Mouse (Mus musculus): ENCODE data around the gene Tmem131l. TPM values are rescaled to one million over a fixed set of nuclear protein-coding genes. Genes with fewer than 3 reads are reported as not detected.

Gene Tmem131l
- total RNA-seq (2015; ENCODE audit: low replicate concordance) (753 and 807 TPM in 2 replicates), total RNA-seq (2017; ENCODE audit: low replicate concordance) (938 and 1,004 TPM in 2 replicates)

- ATAC-seq (replicated peaks; ENCODE audit: low FRiP score, poor library complexity, severe bottlenecking): peak; percentile 58
These were observed at the start of gene Tmem131l for GRCm38 (mm10) chr3:84039646-84040475. Tmem131l (minus strand) TSS chr3:84040175.

- ATAC-seq (replicated peaks; ENCODE audit: low FRiP score, poor library complexity, severe bottlenecking): no peak
These were observed 46.9 kb upstream of the Tmem131l start for GRCm38 (mm10) chr3:84086921-84087320.

GRCm38 (mm10) chr3:84086337-84086736 is 46.4 kb upstream of the Tmem131l start:
- no peak for ATAC-seq (replicated peaks; ENCODE audit: low FRiP score, poor library complexity, severe bottlenecking)

- ATAC-seq (replicated peaks; ENCODE audit: low FRiP score, poor library complexity, severe bottlenecking): no peak
These were observed 45.5 kb upstream of the Tmem131l start for GRCm38 (mm10) chr3:84085429-84085828.

GRCm38 (mm10) chr3:84081208-84081722 is 41.3 kb upstream of the Tmem131l start:
- no peak for ATAC-seq (replicated peaks; ENCODE audit: low FRiP score, poor library complexity, severe bottlenecking)

- ATAC-seq (replicated peaks; ENCODE audit: low FRiP score, poor library complexity, severe bottlenecking): no peak
These were observed 40.1 kb upstream of the Tmem131l start for GRCm38 (mm10) chr3:84080074-84080473.

- ATAC-seq (replicated peaks; ENCODE audit: low FRiP score, poor library complexity, severe bottlenecking): no peak
These were observed 37.5 kb upstream of the Tmem131l start for GRCm38 (mm10) chr3:84077505-84077904.

- ATAC-seq (replicated peaks; ENCODE audit: low FRiP score, poor library complexity, severe bottlenecking): no peak
These were observed 36.8 kb upstream of the Tmem131l start for GRCm38 (mm10) chr3:84076543-84077332.

- no peak for ATAC-seq (replicated peaks; ENCODE audit: low FRiP score, poor library complexity, severe bottlenecking)
These were observed 35.5 kb upstream of the Tmem131l start for GRCm38 (mm10) chr3:84075516-84075915.

- no peak for ATAC-seq (replicated peaks; ENCODE audit: low FRiP score, poor library complexity, severe bottlenecking)
These were observed 34.8 kb upstream of the Tmem131l start for GRCm38 (mm10) chr3:84074777-84075176.

- ATAC-seq (replicated peaks; ENCODE audit: low FRiP score, poor library complexity, severe bottlenecking): no peak
These were observed 31.7 kb upstream of the Tmem131l start for GRCm38 (mm10) chr3:84071641-84072040.

GRCm38 (mm10) chr3:84070811-84071210 is 30.8 kb upstream of the Tmem131l start:
- ATAC-seq (replicated peaks; ENCODE audit: low FRiP score, poor library complexity, severe bottlenecking): no peak

- ATAC-seq (replicated peaks; ENCODE audit: low FRiP score, poor library complexity, severe bottlenecking): no peak
These were observed 29.1 kb upstream of the Tmem131l start for GRCm38 (mm10) chr3:84068831-84069709.

GRCm38 (mm10) chr3:84065825-84066224 is 25.9 kb upstream of the Tmem131l start:
- ATAC-seq (replicated peaks; ENCODE audit: low FRiP score, poor library complexity, severe bottlenecking): no peak

- ATAC-seq (replicated peaks; ENCODE audit: low FRiP score, poor library complexity, severe bottlenecking): no peak
These were observed 23.5 kb upstream of the Tmem131l start for GRCm38 (mm10) chr3:84063369-84063914.

GRCm38 (mm10) chr3:84061523-84062453 is 21.8 kb upstream of the Tmem131l start:
- ATAC-seq (replicated peaks; ENCODE audit: low FRiP score, poor library complexity, severe bottlenecking): peak; percentile 34; the same call in 1 of the 2 replicates

- no peak for ATAC-seq (replicated peaks; ENCODE audit: low FRiP score, poor library complexity, severe bottlenecking)
These were observed 21.0 kb upstream of the Tmem131l start for GRCm38 (mm10) chr3:84060946-84061345.

- ATAC-seq (replicated peaks; ENCODE audit: low FRiP score, poor library complexity, severe bottlenecking): no peak
These were observed 20.2 kb upstream of the Tmem131l start for GRCm38 (mm10) chr3:84060128-84060527.
